15 mouse cellular contexts compared by ENCODE assay signal in the genomic region with DNA sequence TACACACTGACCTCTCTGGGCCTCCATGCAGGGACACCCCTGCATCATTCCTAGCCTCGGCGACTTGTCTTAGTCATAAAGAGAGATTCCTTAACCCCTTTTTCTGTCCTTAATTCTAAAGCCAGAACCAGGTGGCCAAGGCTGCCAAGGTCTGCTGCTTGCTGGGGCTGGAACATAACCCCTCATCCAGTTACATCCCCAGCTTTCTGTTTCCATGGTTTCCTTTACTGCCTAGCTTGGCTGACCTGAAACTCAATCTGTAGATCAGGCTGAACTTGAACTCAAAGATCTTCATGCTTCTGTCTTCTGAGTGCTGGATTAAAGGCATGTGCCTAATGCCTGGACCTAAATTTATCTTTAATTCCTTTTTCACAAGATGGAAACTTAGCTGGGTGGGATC.
"Had no signal": no experiment of that assay in that cellular context is flagged by ENCODE, and none has a peak within 500 bp of the region (broad histone marks: within the 10 kb centered on the region; RNA-seq: fewer than 3 reads in every experiment).

No protein-coding gene starts in this region.

- H3K27ac ChIP-seq: neural tube, embryonic 15.5 days; stomach, embryonic 15.5 days; stomach, postnatal 0 days had no signal

- H3K36me3 ChIP-seq: stomach, embryonic 15.5 days had no signal

- H3K9me3 ChIP-seq: neural tube, embryonic 15.5 days; stomach, embryonic 15.5 days had no signal

- H3K4me2 ChIP-seq: neural tube, embryonic 15.5 days; stomach, embryonic 15.5 days had no signal

- H3K4me1 ChIP-seq: neural tube, embryonic 15.5 days; stomach, embryonic 15.5 days had no signal

- H3K27me3 ChIP-seq: neural tube, embryonic 15.5 days; stomach, embryonic 15.5 days had no signal

- DNase-seq: retina, postnatal 1 day; right cerebral cortex, adult 18-20 months; right cerebral cortex, postnatal 14 days; right cerebral cortex, postnatal 25 days; right cerebral cortex, postnatal 4 days; spleen, adult 18-20 months; thymus, adult 18-20 months; thymus, adult 2 months; thymus, postnatal 14 days; thymus, postnatal 25 days; thymus, postnatal 36 days; thymus, postnatal 4 days had no signal

- H3K4me3 ChIP-seq: neural tube, embryonic 15.5 days; stomach, embryonic 15.5 days had no signal

- H3K9ac ChIP-seq: neural tube, embryonic 15.5 days; stomach, embryonic 15.5 days had no signal
